Mouse (Mus musculus) embryonic facial prominence, embryonic 15.5 days (tissue): ENCODE results near the gene 1700018G05Rik. TPM values are rescaled to one million over a fixed set of nuclear protein-coding genes. Genes with fewer than 3 reads are reported as not detected.

ENCODE experiments used
- polyA plus RNA-seq: library from polyadenylated mRNA; unstranded; fragments of >200 nt; fragmentation: Nextera tagmentation; extraction: Ambion mirVana; gene quantifications from 2 replicates; pipeline ENCODE4 v1.2.1, GENCODE M21; 2015

The 1700018G05Rik gene
- polyA plus RNA-seq, 1 experiment from 2014 or later: not detected

Other genes with a start within 250 kb of the 1700018G05Rik start
- gene Gm3880, start 241.4 kb upstream of the 1700018G05Rik start, polyA plus RNA-seq: not detected in 2 replicates
- gene Gm9112, start 220.7 kb upstream of the 1700018G05Rik start, polyA plus RNA-seq: not detected in 2 replicates
- gene Dmrtc1b, start 220.5 kb upstream of the 1700018G05Rik start, polyA plus RNA-seq: not detected in 2 replicates
- gene Dmrtc1c1, start 125.4 kb upstream of the 1700018G05Rik start, polyA plus RNA-seq: not detected in 2 replicates
- not detected in 2 replicates for gene Dmrtc1c2, start 73.8 kb upstream of the 1700018G05Rik start, polyA plus RNA-seq
- gene 1700031F05Rik, start 60.4 kb upstream of the 1700018G05Rik start, polyA plus RNA-seq: not detected in 2 replicates
- 0.95 and 1.2 TPM in 2 replicates for gene Dmrtc1a, start 19.7 kb upstream of the 1700018G05Rik start, polyA plus RNA-seq
- gene 1700011M02Rik, start 19.5 kb upstream of the 1700018G05Rik start, polyA plus RNA-seq: not detected in 2 replicates